Mouse (Mus musculus): ENCODE data around the gene Helq. TPM values are rescaled to one million over a fixed set of nuclear protein-coding genes. Genes with fewer than 3 reads are reported as not detected.
A peak's percentile ranks its signal among the peaks of the same experiment; 100 is the strongest.

Gene Helq
- total and polyA plus RNA-seq, 3 experiments: 12.1 to 24.3 (median 13.1) TPM

- no peak overlapping the region for H3K27ac ChIP-seq (ENCODE audit: insufficient read depth, low read depth)
- H3K27me3 ChIP-seq (replicated peaks): no peaks in the 10 kb centered on the region
- H3K4me3 ChIP-seq (replicated peaks in 1 of 3; ENCODE audit: low read depth in 2 of 3, low read length in 2 of 3, poor library complexity in 1 of 3): no peak overlapping the region
- no peak overlapping the region for H3K9ac ChIP-seq (ENCODE audit: insufficient read depth, low read depth)
- in situ Hi-C loops (cut with MboI; ENCODE audit: low pct_ligation_motif_present, low pct_unique_long_range_greater_than_20kb, low sequenced_read_pairs) (no loop called here), dilution Hi-C loops (cut with MboI; ENCODE audit: extremely low pct_ligation_motif_present, extremely low pct_unique_long_range_greater_than_20kb, low sequenced_read_pairs) (no loop called here)
- H3K79me2 ChIP-seq (replicated peaks; ENCODE audit: control insufficient read depth, extremely low read depth, insufficient read depth, poor library complexity, severe bottlenecking): no peaks in the 10 kb centered on the region
- TF ChIP-seq CTCF (conservative IDR thresholded peaks at IDR 0.05 in 1 of 2, IDR thresholded peaks at IDR 0.05 in 1 of 2; ENCODE audit: low read depth in 2 of 2, low read length in 2 of 2) (peak in 1 of 2 experiments; percentile 77; a peak in 3 of 4 replicates), GABPA (IDR thresholded peaks at IDR 0.05; ENCODE audit: insufficient replicate concordance, low read depth, low read length) (no peak), ZKSCAN1 (IDR thresholded peaks at IDR 0.05; ENCODE audit: borderline replicate concordance, low read depth, low read length) (no peak), TBP (conservative IDR thresholded peaks at IDR 0.05; ENCODE audit: low read depth, low read length) (no peak), USF2 (conservative IDR thresholded peaks at IDR 0.05; ENCODE audit: low read depth, low read length) (no peak), ZNF384 (IDR thresholded peaks at IDR 0.05; ENCODE audit: low read depth, low read length) (no peak), ZC3H11A (IDR thresholded peaks at IDR 0.05; ENCODE audit: low read depth, low read length) (peak; percentile 61), SMC3 (IDR thresholded peaks at IDR 0.05; ENCODE audit: low read depth, low read length) (peak; percentile 82), RAD21 (IDR thresholded peaks at IDR 0.05; ENCODE audit: low read depth, low read length) (peak; percentile 69), JUN (IDR thresholded peaks at IDR 0.05; ENCODE audit: insufficient read depth, low read depth, low read length) (no peak)
- H3K4me2 ChIP-seq (ENCODE audit: insufficient read depth, low read depth, poor library complexity, severe bottlenecking): no peak overlapping the region
- H3K9me3 ChIP-seq (replicated peaks; ENCODE audit: low read length): peaks cover 3% of the 10 kb centered on the region
- H3K36me3 ChIP-seq (replicated peaks in 1 of 2; ENCODE audit: control insufficient read depth in 1 of 2, insufficient read depth in 1 of 2, low read length in 1 of 2): no peaks in the 10 kb centered on the region
- H3K4me1 ChIP-seq (ENCODE audit: control insufficient read depth in 1 of 2, insufficient read depth in 2 of 2): peaks cover 0 to 3% of the 10 kb centered on the region in 2 experiments; a peak in 1 of 4 replicates
- DNase-seq (ENCODE audit: extremely low read depth): peak; percentile 53
Observed at GRCm38 (mm10) chr5:100825975-100826374, 27.6 kb upstream of the Helq start.

GRCm38 (mm10) chr5:100822826-100823225 lies 24.4 kb upstream of the Helq start:
- Histone ChIP-seq H3K9me3 (replicated peaks; ENCODE audit: low read length) (peaks cover 3% of the 10 kb centered on the region), H3K4me2 (ENCODE audit: insufficient read depth, low read depth, poor library complexity, severe bottlenecking) (no peak overlapping the region), H3K9ac (ENCODE audit: insufficient read depth, low read depth) (no peak overlapping the region), H3K27me3 (replicated peaks) (no peaks in the 10 kb centered on the region), H3K79me2 (replicated peaks; ENCODE audit: control insufficient read depth, extremely low read depth, insufficient read depth, poor library complexity, severe bottlenecking) (peaks cover 18% of the 10 kb centered on the region), H3K4me1 (ENCODE audit: control insufficient read depth in 1 of 2, insufficient read depth in 2 of 2) (peaks cover 2 to 17% of the 10 kb centered on the region in 2 experiments; a peak in 3 of 4 replicates), H3K36me3 (replicated peaks in 1 of 2; ENCODE audit: control insufficient read depth in 1 of 2, insufficient read depth in 1 of 2, low read length in 1 of 2) (peaks cover 3 to 7% of the 10 kb centered on the region in 2 experiments), H3K4me3 (replicated peaks in 1 of 3; ENCODE audit: low read depth in 2 of 3, low read length in 2 of 3, poor library complexity in 1 of 3) (no peak overlapping the region), H3K27ac (ENCODE audit: insufficient read depth, low read depth) (no peak overlapping the region)
- no peak for DNase-seq (ENCODE audit: extremely low read depth)
- in situ Hi-C loops (cut with MboI; ENCODE audit: low pct_ligation_motif_present, low pct_unique_long_range_greater_than_20kb, low sequenced_read_pairs) (no loop called here), dilution Hi-C loops (cut with MboI; ENCODE audit: extremely low pct_ligation_motif_present, extremely low pct_unique_long_range_greater_than_20kb, low sequenced_read_pairs) (no loop called here)
- TF ChIP-seq MAX (IDR thresholded peaks at IDR 0.05; ENCODE audit: low read length): no peak
- no peak for TF ChIP-seq MYC (IDR thresholded peaks at IDR 0.05; ENCODE audit: low read depth, low read length)
- no peak for TF ChIP-seq ZNF384 (IDR thresholded peaks at IDR 0.05; ENCODE audit: low read depth, low read length)

GRCm38 (mm10) chr5:100821375-100821774 lies 23.0 kb upstream of the Helq start:
- Histone ChIP-seq H3K4me1 (ENCODE audit: control insufficient read depth in 1 of 2, insufficient read depth in 2 of 2) (peaks cover 2 to 17% of the 10 kb centered on the region in 2 experiments; a peak in 2 of 4 replicates), H3K9ac (ENCODE audit: insufficient read depth, low read depth) (peak overlapping the region; percentile 100; the same call in 1 of the 2 replicates), H3K4me2 (ENCODE audit: insufficient read depth, low read depth, poor library complexity, severe bottlenecking) (peak overlapping the region; percentile 41; the same call in 1 of the 2 replicates), H3K79me2 (replicated peaks; ENCODE audit: control insufficient read depth, extremely low read depth, insufficient read depth, poor library complexity, severe bottlenecking) (peaks cover 25% of the 10 kb centered on the region), H3K4me3 (replicated peaks in 1 of 3; ENCODE audit: low read depth in 2 of 3, low read length in 2 of 3, poor library complexity in 1 of 3) (peak overlapping the region in 2 of 3 experiments; percentile 48 to 97), H3K36me3 (replicated peaks in 1 of 2; ENCODE audit: control insufficient read depth in 1 of 2, insufficient read depth in 1 of 2, low read length in 1 of 2) (peaks cover 12 to 21% of the 10 kb centered on the region in 2 experiments), H3K9me3 (replicated peaks; ENCODE audit: low read length) (peaks cover 3% of the 10 kb centered on the region), H3K27ac (ENCODE audit: insufficient read depth, low read depth) (no peak overlapping the region), H3K27me3 (replicated peaks) (no peaks in the 10 kb centered on the region)
- dilution Hi-C loops (cut with MboI; ENCODE audit: extremely low pct_ligation_motif_present, extremely low pct_unique_long_range_greater_than_20kb, low sequenced_read_pairs) (no loop called here), in situ Hi-C loops (cut with MboI; ENCODE audit: low pct_ligation_motif_present, low pct_unique_long_range_greater_than_20kb, low sequenced_read_pairs) (no loop called here)
- DNase-seq (ENCODE audit: extremely low read depth): no peak
- TF ChIP-seq ZC3H11A (IDR thresholded peaks at IDR 0.05; ENCODE audit: low read depth, low read length): no peak
- TF ChIP-seq CHD1 (IDR thresholded peaks at IDR 0.05; ENCODE audit: low read depth, low read length): no peak
- no peak for TF ChIP-seq HCFC1 (IDR thresholded peaks at IDR 0.05; ENCODE audit: low read depth, low read length)
- no peak for TF ChIP-seq CTCF (conservative IDR thresholded peaks at IDR 0.05 in 1 of 2, IDR thresholded peaks at IDR 0.05 in 1 of 2; ENCODE audit: low read depth in 2 of 2, low read length in 2 of 2)
- TF ChIP-seq SMC3 (IDR thresholded peaks at IDR 0.05; ENCODE audit: low read depth, low read length): no peak
- TF ChIP-seq ZNF384 (IDR thresholded peaks at IDR 0.05; ENCODE audit: low read depth, low read length): no peak
- no peak for TF ChIP-seq JUN (IDR thresholded peaks at IDR 0.05; ENCODE audit: insufficient read depth, low read depth, low read length)
- TF ChIP-seq EP300 (IDR thresholded peaks at IDR 0.05; ENCODE audit: low read length): no peak
- TF ChIP-seq IRF4 (IDR thresholded peaks at IDR 0.05; ENCODE audit: low read depth, low read length): no peak
- no peak for TF ChIP-seq RCOR1 (conservative IDR thresholded peaks at IDR 0.05; ENCODE audit: low read depth, low read length)
- no peak; the same call in 1 of the 2 replicates for TF ChIP-seq RAD21 (IDR thresholded peaks at IDR 0.05; ENCODE audit: low read depth, low read length)
- TF ChIP-seq PAX5 (IDR thresholded peaks at IDR 0.05; ENCODE audit: low read length): no peak
- no peak for TF ChIP-seq TBP (conservative IDR thresholded peaks at IDR 0.05; ENCODE audit: low read depth, low read length)
- no peak for TF ChIP-seq NELFE (IDR thresholded peaks at IDR 0.05; ENCODE audit: low read depth, low read length)
- TF ChIP-seq KAT2A (IDR thresholded peaks at IDR 0.05; ENCODE audit: insufficient replicate concordance, low read length): no peak

All from CH12.LX (cell line).